Mouse (Mus musculus) frontal cortex, postnatal 10 days (tissue): ENCODE results near the gene Pcolce2.
"Not testable (repeated sequence)": the region's sequence is repeated elsewhere in the genome, so short reads cannot be mapped to it uniquely, and the experiment has no call there.

Experiments
- DNase-seq, 2 experiments: peaks; one replicate each; pipeline ENCODE4 v3.0.0; 2022; ENCODE audit warnings: low spot score in 2 of 2, mixed read lengths in 1 of 2

Gene Pcolce2

GRCm38 (mm10) chr9:95637271-95638181 lies at the start of gene Pcolce2:
Pcolce2 (plus strand) TSS chr9:95637601.
- DNase-seq: peak in 1 of 2 experiments; percentile 12

DNA sequence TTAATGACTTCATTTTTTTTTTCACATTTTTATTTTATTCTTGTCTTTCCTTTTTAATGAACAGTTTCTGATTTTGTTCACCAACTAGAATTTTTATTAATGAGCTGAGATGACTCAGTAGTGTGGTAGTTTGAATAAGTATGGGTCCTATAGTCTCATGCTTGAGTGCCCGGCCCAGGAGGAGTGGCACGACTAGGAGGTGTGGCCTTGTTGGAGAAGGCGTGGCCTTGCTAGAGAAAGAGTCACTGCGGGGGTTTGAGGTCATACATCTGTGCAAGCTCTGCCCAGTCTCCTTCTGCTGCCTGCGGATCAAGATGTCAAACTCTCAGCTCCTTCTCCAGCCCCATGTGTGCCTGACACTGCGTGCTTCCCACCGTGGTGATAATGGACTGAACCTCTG lies 49.3 kb upstream of the Pcolce2 start:
- no peak for DNase-seq

GRCm38 (mm10) chr9:95594291-95594690 lies 43.1 kb upstream of the Pcolce2 start:
- no peak for DNase-seq

DNA sequence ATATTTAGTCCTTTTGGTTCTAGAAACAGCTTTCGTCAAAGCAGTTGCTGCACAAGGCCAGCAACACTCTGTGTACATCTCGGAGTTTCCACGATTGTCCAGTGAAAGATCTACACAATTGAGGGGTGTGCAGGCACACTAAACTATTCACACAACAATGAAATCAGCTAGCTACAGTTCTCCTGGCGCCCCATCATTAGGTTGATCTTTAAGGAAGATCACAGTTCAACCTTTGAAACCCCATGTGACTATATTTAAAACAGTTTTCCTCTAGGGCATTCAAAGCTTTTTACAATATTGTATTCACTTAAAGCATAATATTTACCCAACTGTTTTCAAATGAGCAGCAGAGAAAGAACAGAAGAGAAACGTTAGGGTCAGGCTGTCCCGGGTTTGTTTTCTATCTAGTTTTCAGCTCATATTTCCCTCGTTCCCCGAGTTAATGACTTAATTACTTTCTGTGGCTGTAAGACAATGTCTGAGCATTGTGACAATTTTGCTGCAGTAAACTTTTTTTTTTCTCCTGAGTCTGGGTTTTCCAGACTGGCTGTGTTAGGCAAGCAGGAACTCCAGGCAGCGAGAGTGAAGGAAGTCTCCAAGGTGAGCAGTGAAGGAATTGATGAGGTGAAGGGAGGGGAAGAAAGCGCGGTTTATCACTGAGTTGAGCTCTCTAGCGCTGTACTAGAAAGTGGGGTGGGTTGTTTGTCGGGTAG lies 39.8 kb upstream of the Pcolce2 start:
- no peak for DNase-seq

GRCm38 (mm10) chr9:95598179-95598721 lies 39.2 kb upstream of the Pcolce2 start:
- DNase-seq: no peak

DNA sequence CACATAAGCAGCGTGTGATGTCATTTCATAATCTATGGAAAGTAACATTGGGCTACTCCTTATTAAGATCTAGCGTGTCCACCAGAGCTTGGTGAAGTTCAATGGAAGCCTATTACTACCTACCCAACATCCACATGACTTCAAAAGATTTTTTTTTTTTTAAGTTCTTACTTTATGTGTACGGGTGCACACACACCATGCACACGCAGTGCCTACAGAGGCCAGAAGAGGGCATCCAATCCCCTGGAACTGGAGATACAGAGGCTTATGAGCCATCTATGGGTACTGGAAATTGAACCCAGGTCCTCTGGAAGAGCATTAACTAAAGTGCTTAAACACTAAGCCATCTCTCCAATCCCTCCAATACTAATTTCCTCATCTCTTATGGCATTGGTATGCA lies 38.0 kb upstream of the Pcolce2 start:
- no peak for DNase-seq

- DNase-seq: no peak
These were observed 34.6 kb upstream of the Pcolce2 start for GRCm38 (mm10) chr9:95602849-95603248.

GRCm38 (mm10) chr9:95603316-95603715 lies 34.1 kb upstream of the Pcolce2 start:
- no peak for DNase-seq

DNA sequence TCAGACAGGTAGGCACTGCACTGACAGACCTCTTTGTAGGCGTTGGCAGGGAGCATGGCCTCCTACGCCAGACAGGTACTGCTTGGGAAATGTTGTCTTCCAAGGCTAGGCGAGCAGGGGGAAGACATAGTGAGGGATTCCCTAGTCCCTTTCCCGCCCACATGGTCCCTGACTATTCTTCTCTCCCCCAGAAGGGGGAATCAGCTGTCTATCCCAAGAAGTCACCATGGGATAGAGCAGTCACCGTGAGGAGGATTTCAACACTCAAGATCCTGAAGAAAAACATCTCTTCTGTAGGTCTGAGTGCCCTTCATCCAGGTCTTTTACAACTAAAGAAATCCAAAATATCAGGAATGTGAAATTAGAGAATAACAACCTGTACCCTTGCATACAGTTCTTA lies 30.2 kb upstream of the Pcolce2 start:
- no peak for DNase-seq

DNA sequence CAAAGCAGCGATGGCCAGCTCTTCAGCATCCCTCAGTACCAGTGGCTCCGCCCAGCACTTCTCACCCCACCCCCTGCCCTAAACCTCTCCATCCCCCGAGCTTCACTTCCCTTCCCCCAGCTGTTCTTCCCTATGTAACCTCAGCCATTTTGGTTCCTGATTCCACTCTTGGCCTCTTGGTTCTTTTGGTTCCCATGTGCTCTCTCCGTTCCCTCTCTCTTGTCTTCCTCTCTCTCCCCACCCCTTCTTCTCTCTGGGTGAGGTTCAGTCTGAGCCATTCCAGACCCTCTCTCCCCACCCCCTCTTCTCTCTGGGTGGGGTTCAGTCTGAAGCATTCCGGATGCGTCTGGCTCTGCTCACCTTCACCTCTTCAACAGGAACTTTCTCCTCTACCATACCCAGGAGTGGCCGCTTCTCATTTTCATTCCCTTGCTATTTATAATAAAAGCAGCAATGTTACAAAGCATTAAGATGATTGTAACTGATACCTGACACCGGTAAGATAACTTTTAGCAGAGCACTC lies 25.1 kb upstream of the Pcolce2 start:
- DNase-seq: no peak

DNA sequence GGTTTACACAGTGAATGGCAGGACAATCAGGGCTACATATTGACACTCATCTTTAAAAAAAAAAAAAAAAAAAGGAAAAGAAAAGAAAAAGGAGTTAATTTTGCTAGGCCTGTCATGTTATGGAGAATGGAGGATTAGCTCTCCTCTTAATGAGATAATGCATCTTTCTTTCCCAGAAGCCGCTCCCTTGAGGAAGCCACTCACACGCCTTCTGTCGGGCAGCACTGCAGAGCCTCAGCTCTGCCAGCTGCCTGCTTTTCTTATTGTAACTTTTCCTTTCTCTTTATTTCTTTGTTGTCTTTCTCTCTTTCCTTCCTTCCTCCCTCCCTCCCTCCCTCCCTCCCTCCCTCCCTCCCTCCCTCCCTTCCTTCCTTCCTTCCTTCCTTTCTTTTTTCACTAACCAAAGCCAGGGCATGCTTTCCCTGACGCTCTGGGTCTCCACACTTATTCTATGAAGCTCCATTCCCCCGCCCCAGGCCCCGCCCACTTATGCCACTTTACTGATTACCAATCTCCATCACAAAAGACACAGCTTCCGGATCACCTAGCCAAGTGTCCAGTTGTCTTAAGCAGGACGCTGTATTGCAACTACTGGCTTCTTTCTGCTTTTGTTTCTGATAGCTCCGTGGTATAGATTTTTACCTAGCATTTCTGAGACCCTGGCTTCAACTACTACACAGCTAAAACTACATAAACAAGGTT lies 23.8 kb upstream of the Pcolce2 start:
- DNase-seq: no peak

DNA sequence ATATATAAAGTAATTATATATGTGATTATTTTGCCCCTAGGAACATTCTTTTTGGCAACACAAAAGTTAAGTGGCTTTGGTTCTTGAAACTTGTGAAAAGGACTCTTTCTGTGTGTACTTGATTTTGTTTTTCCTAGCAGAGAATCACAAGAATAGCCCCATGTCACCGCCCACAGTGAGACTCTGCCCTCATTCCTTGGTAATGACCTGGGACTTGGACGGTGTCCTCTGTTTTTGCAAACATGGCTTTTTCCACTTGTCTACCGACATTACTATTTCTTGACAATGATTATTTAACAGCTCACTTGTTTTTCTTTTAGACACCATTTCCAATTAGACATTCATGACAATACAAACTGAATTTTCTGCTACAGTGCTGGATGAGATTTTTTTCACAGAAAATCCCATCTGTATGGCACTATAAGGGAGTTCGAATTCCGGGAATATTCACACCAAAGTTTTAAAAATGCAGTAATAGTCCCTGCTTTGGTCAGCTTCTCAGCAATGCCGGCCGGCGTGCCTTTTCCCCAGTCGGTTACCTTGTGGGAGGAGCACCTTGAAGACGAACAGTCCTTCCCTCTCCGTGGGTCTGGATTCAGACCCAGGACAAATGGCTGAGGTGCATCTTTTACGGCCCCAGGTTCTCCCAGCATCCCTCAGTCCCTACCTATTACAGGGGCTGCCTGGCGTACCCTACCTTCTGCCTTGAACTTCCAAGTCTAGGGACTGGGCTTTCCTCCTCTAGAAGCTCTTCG lies 22.4 kb upstream of the Pcolce2 start:
- no peak for DNase-seq

- DNase-seq: no peak
These were observed 21.4 kb upstream of the Pcolce2 start for GRCm38 (mm10) chr9:95615961-95616360.

DNA sequence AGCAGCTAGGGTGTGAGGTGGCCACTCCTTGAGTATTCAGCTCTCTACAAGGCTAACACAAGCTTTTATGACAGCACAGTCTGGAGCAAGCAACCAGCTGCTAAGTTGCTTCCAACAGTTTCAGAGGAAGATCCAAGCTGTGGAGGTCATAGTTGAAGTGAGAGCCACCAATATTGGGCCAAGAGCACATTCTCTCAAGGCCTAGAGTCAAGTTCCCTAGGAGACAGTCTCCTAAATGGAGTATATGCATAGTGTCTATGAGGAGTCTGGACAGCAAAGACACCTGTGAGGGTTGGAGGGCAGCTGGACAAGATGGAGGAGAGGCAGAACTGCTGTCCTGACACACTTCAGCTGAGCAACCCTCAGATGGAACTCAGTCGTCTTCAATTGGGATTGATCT lies 18.8 kb upstream of the Pcolce2 start:
- no peak for DNase-seq

DNA sequence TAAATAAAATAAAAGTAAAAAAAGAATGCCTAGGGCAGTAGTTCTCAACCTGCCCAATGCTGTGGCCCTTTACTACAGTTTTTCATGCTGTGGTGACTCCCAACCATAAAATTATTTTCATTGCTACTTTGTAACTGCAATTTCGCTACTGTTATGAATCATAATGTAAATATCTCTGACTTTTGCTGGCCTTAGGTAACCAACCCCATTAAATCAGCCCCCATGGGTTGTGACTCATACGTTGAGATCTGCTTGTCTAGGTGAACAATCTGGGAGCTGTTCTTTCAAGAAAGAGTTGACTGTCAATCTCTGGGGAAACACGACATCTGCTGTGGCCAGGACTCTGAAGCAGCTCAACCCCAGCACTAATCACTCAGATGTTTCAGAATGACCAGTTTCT lies 13.3 kb upstream of the Pcolce2 start:
- no peak for DNase-seq

GRCm38 (mm10) chr9:95628439-95628948 lies 8.9 kb upstream of the Pcolce2 start:
- no peak for DNase-seq

DNA sequence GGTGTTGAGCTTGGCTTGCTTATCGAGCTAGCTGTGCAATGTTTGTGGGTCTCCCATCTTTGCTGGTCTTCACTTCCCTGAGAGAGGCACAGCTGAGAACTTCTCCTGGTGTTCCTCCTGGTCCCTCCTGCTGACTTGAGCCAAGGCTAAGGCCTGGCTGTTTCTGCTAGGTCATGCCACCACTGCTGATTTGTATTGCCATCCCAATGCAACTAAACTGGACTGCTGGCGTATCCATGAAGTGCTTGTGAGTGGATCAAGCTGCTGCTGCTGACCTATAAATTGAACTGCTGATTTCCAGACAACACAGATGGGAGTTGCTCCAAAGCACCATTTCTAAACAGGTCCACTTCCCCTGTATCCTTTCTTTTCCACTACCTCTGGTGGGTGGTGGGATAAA lies 7.8 kb upstream of the Pcolce2 start:
- DNase-seq: not testable (repeated sequence)

- DNase-seq: no peak
These were observed 1.0 kb upstream of the Pcolce2 start for GRCm38 (mm10) chr9:95636395-95636794.

DNA sequence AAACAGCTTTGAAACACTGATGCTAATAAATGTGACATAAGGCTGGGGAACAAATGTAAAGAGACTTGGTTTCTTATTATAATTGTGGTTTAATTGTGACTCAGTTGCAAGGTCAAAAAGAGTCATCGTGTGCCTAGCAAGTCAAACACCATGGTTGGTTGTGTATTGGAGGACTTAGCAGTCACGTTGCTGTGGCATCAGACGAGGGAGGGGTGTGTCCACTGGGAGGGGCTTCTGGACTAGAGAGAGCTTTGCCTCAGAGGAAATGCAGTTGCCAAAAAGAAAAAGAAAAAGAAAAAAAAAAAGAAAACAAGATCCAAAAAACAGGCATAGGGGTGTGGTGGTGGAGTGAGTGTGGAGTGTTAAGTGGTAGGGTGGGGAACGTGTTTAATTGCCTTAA lies 2.5 kb downstream of the Pcolce2 start:
- DNase-seq: no peak

DNA sequence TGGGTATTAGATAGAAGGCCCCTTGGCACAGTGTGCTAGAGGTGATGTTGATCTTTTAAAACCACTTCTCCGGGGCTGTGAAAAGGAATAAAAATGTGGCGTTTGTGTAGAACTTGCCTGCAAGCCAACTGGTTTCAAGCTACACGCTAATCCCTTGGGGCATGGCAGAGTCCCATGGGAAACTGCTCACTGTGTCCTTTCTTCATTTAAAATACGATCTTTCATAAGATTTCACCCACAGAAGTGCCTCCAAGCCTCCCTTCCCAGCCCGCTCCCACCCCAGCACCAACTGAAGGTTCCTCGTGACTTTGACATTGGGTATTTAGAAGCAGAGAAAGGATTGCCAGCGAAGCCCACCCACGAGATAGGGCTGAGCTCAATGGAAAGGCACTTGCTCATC lies 8.5 kb downstream of the Pcolce2 start:
- DNase-seq: no peak

- no peak for DNase-seq
These were observed 16.0 kb downstream of the Pcolce2 start for GRCm38 (mm10) chr9:95653363-95653762.
